Mouse (Mus musculus): ENCODE measurements around the gene Olfr447. TPM values are rescaled to one million over a fixed set of nuclear protein-coding genes. Genes with fewer than 3 reads are reported as not detected.
A peak's percentile ranks its signal among the peaks of the same experiment; 100 is the strongest.

The Olfr447 gene
- total RNA-seq (2021) = not detected

DNA sequence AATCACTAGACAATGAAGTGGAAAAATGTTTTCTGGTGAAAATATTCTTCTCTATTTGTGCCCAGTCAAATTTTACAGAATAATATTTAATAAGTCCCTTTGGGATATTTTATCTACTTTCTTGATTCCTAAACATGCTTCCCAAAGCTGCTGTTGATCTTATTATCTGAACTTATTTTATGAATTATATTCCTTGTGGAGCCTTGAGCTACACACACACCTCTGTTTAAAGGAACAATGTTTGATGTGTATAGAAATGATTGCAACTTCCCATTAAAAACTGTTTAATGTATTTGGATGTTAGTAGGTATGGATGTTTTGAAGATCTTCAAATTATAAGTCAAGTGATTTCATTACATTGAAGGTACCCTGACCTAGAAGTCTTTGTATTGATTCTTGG is at the start of gene Olfr447:
TSS of gene Olfr447 (plus strand) at position 301 of the 400 bp plus-strand sequence.
- no peak for DNase-seq (ENCODE audit: extremely low spot score in 1 of 2, low spot score in 2 of 2)
- intact Hi-C loops (cut with DNase I) = no loop called here

DNA sequence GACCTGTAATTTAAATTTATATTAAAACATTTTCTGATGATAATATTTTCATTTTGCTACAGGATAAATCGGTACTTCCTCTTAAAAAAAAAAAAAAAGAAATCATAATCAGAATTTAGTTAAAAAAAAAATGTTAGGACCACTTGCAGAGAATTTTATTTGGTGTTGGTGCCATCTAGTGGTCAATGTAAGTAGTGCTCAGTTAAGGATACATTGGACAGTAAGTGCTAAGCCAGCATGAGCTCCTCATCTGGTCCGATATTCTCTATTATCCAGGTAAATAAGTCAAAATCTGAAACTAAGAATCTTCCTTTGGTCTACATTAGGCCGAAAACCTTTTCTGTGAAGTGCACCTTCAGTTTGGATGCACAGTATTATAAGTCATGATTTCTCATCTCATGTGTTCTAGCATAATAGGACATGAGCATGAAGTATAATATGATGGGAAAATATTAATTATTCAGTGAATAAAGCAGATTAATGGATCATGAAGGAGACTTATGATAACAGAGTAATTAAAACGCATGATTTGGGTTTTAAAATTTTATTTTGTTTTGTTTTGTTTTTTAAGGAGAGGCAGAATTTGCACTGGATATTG is 48.4 kb upstream of the Olfr447 start:
- intact Hi-C loops (cut with DNase I) = loop anchor here (5.0 kb wide), 1 partner anchor 248 kb away; no protein-coding TSS in a partner anchor
- DNase-seq (ENCODE audit: extremely low spot score in 1 of 2, low spot score in 2 of 2) = peak; percentile 19 to 69

DNA sequence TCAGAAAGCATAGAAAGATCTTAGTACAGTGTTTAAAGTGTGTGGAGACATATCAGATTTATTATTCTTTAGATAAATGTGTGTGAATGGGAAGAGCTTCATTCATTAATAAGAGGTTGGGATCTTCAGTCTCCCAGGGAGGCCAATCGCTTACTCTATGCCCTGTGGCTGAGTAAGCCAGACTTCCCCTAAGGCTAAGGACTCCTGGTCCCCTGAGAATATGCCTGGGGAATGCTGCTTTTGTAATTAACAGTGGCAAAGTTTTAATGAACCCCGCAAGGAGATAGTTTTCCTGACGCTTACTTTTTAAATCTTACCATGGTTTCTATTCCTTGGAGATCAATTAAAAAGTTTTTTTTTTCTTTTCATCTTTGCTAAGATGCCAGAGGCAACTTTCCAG is 39.0 kb upstream of the Olfr447 start:
- DNase-seq (ENCODE audit: extremely low spot score in 1 of 2, low spot score in 2 of 2) = no peak
- intact Hi-C loops (cut with DNase I) = loop anchor here (5.0 kb wide), 1 partner anchor 428 kb away; no protein-coding TSS in a partner anchor

DNA sequence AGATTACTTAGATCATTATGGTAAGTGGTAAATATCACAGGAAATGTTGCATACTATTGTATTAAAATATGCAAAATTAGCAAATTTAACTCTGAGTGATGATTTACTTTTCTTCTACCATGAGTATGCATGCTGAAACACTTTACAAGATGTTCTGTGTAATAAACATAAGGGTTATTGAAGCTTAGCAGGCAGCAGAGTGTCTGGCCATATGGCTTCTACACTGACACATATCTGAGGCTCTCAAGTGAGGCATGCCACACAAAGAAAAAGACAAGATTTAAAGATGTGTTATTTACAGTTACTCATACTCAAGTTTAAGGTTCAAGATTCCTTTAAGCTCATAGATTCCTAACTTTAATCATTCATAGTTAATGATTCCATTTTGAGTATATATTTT is 32.4 kb upstream of the Olfr447 start:
- DNase-seq (ENCODE audit: extremely low spot score in 1 of 2, low spot score in 2 of 2) = no peak
- intact Hi-C loops (cut with DNase I) = no loop called here

DNA sequence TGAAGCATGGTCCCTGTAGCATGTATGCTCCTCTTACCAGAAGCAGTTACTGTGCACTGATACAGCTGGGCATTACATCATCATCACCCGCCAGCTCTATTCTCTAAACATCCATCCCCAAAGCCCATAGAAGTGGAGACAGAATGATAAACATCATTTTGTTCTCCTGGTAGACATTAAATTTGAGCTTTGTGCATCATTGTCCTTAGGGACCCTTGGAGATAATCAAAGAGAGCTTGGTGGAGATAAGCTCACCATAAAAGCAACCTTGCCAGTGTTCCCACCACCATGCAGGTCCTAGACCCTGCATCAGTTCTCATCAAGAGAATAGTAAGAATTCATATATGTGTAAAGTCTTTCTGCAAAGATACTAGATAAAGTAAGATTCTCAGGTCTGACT is 18.5 kb upstream of the Olfr447 start, which contains the start of gene Olfr448:
TSS of gene Olfr448 (plus strand) at position 301 of the 400 bp plus-strand sequence.
- DNase-seq (ENCODE audit: extremely low spot score in 1 of 2, low spot score in 2 of 2) = no peak
- intact Hi-C loops (cut with DNase I) = loop anchor here (10.0 kb wide), 1 partner anchor 115 kb away; no protein-coding TSS in a partner anchor

DNA sequence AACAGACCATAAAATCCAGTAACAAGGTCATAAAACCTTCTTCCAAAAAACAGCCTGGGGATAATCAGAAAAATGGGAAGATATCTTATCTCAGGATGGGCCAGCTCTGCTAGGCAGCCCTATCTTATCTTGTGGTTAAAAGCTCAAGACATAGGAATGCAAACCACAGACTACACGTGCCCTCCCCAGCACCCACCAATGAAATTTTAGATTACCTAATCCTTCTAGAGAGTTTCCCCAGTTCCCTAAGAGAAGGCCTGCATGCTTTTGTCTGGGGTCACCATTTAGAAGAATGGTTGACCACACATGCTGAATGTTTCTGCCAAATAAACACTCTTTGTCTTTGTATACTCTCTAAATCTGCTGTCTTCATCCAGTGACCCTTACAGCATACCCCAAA is 8.3 kb upstream of the Olfr447 start:
- DNase-seq (ENCODE audit: extremely low spot score in 1 of 2, low spot score in 2 of 2) = no peak
- intact Hi-C loops (cut with DNase I) = no loop called here

DNA sequence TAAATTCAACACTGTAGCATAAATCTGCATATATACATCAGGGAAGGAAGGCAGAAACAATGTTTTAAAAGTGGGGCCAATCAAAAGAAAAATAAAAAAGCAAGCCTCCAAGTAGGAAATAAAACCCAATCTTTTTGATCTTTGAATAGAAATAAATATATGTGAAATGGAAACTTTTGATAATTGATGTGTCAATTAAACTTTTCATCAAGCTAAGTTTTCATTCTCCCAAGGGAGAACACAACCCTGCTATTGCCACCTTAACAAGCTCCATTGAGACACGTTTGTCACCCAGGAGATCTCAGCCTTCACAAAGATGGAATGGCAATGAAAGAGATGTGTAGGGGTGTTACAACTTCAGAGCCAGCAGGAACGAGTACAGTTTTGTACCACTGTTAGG is 12.4 kb downstream of the Olfr447 start, which contains the start of gene Olfr446:
TSS of gene Olfr446 (plus strand) at position 301 of the 400 bp plus-strand sequence.
- intact Hi-C loops (cut with DNase I) = no loop called here

DNA sequence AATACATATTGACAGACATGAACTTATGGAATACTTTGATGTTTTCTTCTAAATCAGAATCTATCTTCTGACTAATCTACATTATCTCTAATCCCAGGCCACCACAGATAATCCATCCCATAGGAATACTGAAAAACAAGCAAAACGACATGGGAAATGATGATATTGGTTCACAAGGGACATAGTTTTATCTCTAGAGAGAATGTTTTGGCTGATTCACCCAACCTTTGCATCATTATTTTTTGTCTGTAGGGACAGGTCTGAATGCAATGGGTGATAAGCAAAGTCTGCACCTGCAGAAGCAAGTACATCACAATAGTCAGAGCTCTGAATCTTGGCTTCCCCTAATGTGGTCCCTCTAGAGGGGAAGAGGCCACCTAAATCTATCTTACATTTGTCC is 40.1 kb downstream of the Olfr447 start, which contains the start of gene Olfr444:
TSS of gene Olfr444 (plus strand) at position 301 of the 400 bp plus-strand sequence.
- intact Hi-C loops (cut with DNase I) = no loop called here
- no peak for DNase-seq (ENCODE audit: extremely low spot score in 1 of 2, low spot score in 2 of 2)

More for the DNA sequence above, 12.4 kb downstream of the Olfr447 start, which contains the start of gene Olfr446:
- no peak for DNase-seq (ENCODE audit: extremely low spot score in 1 of 2, low spot score in 2 of 2)

Other genes starting within 250 kb of the Olfr447 start
- gene Tcaf1, start 198.8 kb upstream of the Olfr447 start, total RNA-seq (2021) = 100 to 1,000 TPM; 265 to 270 TPM
- gene Olfr453, start 169.5 kb upstream of the Olfr447 start, total RNA-seq (2021) = not detected
- gene Olfr38, start 152.5 kb upstream of the Olfr447 start, total RNA-seq (2021) = not detected
- gene Olfr452, start 123.8 kb upstream of the Olfr447 start, total RNA-seq (2021) = not detected
- gene Olfr450, start 96.9 kb upstream of the Olfr447 start, total RNA-seq (2021) = not detected
- gene Olfr449, start 74.5 kb upstream of the Olfr447 start, total RNA-seq (2021) = not detected
- gene Olfr448, start 18.4 kb upstream of the Olfr447 start, total RNA-seq (2021) = not detected
- gene Olfr446, start 12.5 kb downstream of the Olfr447 start, total RNA-seq (2021) = not detected
- not detected for gene Olfr444, start 40.2 kb downstream of the Olfr447 start, total RNA-seq (2021)
- under 1 TPM in 1 of 2 experiments, not detected in 1; 0.14 TPM for gene Olfr441, start 197.5 kb downstream of the Olfr447 start, total RNA-seq (2021)
- gene Olfr237-ps1, start 237.7 kb downstream of the Olfr447 start, total RNA-seq (2021) = not detected